Mouse (Mus musculus) C2C12 (cell line): Measurements from ENCODE around the gene Gm3187.
"Not testable (repeated sequence)": the region's sequence is repeated elsewhere in the genome, so short reads cannot be mapped to it uniquely, and the experiment has no call there.

ENCODE experiments used
- CEBPB ChIP-seq: IDR thresholded peaks from one replicate; pipeline ENCODE4 v1.6.1; 2011; ENCODE audit warnings: low read depth, mild to moderate bottlenecking, control low read depth, moderate library complexity
- CTCF ChIP-seq: IDR thresholded peaks from one replicate; pipeline ENCODE4 v1.5.1; 2011; ENCODE audit not compliant: control insufficient read depth, insufficient read depth, insufficient read length
- FOSL1 ChIP-seq: IDR thresholded peaks from one replicate; pipeline ENCODE4 v1.8.0; 2011; ENCODE audit warnings: mild to moderate bottlenecking, low read length; ENCODE audit not compliant: poor library complexity, insufficient read depth, severe bottlenecking
- MAX ChIP-seq: IDR thresholded peaks from one replicate; pipeline ENCODE4 v1.6.1; 2011; ENCODE audit warnings: mild to moderate bottlenecking, control low read depth
- MYOD1 ChIP-seq: IDR thresholded peaks from one replicate; pipeline ENCODE4 v1.6.1; 2011; ENCODE audit warnings: low read depth; ENCODE audit not compliant: control insufficient read depth, insufficient read length
- MYOG ChIP-seq: IDR thresholded peaks from one replicate; pipeline ENCODE4 v1.6.1; 2011; ENCODE audit not compliant: control insufficient read depth, insufficient read length; ENCODE audit errors: extremely low read depth
- USF1 ChIP-seq: IDR thresholded peaks from one replicate; pipeline ENCODE4 v1.6.1; 2011; ENCODE audit warnings: low read depth, mild to moderate bottlenecking, control low read depth, moderate library complexity

GRCm38 (mm10) chr14:5455367-5455766 is 28.6 kb upstream of the Gm3187 start, which contains the start of gene Gm3194:
- not testable (repeated sequence) for TF ChIP-seq CTCF, MYOG, MYOD1, USF1, MAX, CEBPB, FOSL1
